Mouse (Mus musculus): ENCODE data around the gene Gm14692. TPM values are rescaled to one million over a fixed set of nuclear protein-coding genes. Genes with fewer than 3 reads are reported as not detected.

Gm14692 gene
- not detected in 2 replicates for polyA plus RNA-seq (2015; fragmentation: Nextera tagmentation; extraction: Ambion mirVana)

DNA sequence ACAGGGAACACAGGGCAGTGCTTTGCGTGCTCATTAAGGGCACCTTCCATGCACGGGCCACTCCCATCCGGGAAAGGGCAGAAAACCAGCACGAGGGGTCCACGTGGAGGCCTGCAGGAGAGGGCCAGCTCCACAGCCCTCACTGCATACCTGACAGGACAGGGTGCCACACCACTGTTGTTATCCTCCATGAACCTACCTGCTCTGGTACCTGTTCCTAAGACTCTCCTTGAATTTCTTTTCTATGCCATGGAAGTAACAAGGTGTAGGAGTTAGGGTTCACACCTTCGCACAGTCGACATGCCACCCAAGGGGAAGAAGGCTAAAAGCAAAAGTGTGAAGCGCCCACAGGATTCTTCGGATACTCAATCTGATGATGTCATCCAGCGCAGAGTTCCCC, at the start of gene Gm14692:
Gene Gm14692 (plus strand): TSS at position 301 of the 400 bp plus-strand sequence.

GRCm38 (mm10) chrX:67693462-67693861, 2.0 kb upstream of the Gm14692 start, which contains the start of gene Gm1140:
TSS of gene Gm1140 (minus strand) at chrX:67693562.

Other genes starting within 250 kb of the Gm14692 start
- gene Gm1140, start 2.1 kb upstream of the Gm14692 start, polyA plus RNA-seq (2015; fragmentation: Nextera tagmentation; extraction: Ambion mirVana) = not detected in 2 replicates
- gene 4933436I01Rik, start 225.8 kb downstream of the Gm14692 start, polyA plus RNA-seq (2015; fragmentation: Nextera tagmentation; extraction: Ambion mirVana) = not detected in 2 replicates